Mouse (Mus musculus): Measurements from ENCODE around the gene Gemin2. TPM values are rescaled to one million over a fixed set of nuclear protein-coding genes. Genes with fewer than 3 reads are reported as not detected.

Gene Gemin2
- total RNA-seq, 1 experiment = 24.5 TPM

DNA sequence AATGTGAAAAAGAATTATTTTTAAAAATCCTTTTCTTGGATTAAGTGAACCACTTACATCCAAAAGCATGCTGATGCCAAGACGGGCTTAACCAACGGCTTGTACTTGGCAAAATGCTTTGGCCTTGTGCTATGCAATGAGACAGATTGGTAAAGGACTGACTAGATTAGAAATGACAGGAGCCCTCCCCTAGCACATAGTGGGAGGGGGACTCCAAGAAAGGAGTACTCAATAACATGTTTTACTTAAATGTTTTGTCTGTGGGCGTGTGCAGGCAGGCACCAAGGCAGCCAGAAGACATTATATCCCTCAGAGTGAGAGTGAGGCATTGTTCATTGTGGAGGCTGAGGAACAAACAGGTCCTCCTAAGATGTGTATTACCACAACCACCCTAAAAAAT, 60.9 kb downstream of the Gemin2 start:
- Histone ChIP-seq H3K4me1 (ENCODE audit: control insufficient read depth in 2 of 2, insufficient read depth in 2 of 2, low read length in 2 of 2, poor library complexity in 1 of 2) (no peaks in the 10 kb centered on the region), H3K36me3 (ENCODE audit: control insufficient read depth, insufficient read depth, low read length, poor library complexity, severe bottlenecking) (peaks cover 30% of the 10 kb centered on the region), H3K4me3 (ENCODE audit: insufficient read depth in 1 of 2, low read depth in 1 of 2, low read length in 2 of 2, poor library complexity in 1 of 2, severe bottlenecking in 1 of 2) (no peak overlapping the region), H3K9me3 (ENCODE audit: control insufficient read depth, insufficient read depth, low read depth, low read length) (no peaks in the 10 kb centered on the region), H3K27ac (ENCODE audit: insufficient read depth, low read depth, low read length, poor library complexity, severe bottlenecking) (no peak overlapping the region), H3K9ac (ENCODE audit: insufficient read depth, low read depth, low read length, poor library complexity, severe bottlenecking) (no peak overlapping the region)
- DNase-seq (ENCODE audit: low read depth, low spot score) = no peak
- in situ Hi-C loops (cut with MboI; ENCODE audit: low sequenced_read_pairs in 2 of 2, unreplicated experiment in 2 of 2) = no loop called here
- TF ChIP-seq MAFK (IDR thresholded peaks at IDR 0.05; ENCODE audit: insufficient read depth, low read depth, low read length) (no peak), ZC3H11A (IDR thresholded peaks at IDR 0.05; ENCODE audit: borderline replicate concordance, low read depth, low read length) (no peak), CHD2 (IDR thresholded peaks at IDR 0.05; ENCODE audit: low read depth, low read length) (no peak), HCFC1 (IDR thresholded peaks at IDR 0.05; ENCODE audit: borderline replicate concordance, insufficient read depth, low read length) (no peak), ZNF384 (IDR thresholded peaks at IDR 0.05; ENCODE audit: low read depth, low read length) (no peak)

DNA sequence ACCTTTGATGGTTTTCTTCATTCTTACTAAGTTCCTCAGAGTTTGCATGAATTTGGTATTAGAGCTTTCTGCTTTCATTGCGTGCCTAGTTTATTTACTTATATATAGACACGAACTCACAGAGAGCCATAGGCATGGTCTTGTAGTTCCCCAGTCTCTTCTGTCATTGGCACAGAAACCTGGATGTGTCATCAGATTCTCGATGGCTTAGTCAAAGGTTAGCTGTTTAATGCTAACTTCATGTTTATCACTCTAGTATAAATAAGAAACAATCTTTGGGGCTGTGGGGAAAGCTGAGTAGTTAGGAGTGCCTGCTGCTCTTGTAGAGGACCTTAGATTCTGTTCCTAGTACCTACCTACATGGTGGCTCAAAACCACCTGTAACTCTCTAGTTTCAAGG, 63.8 kb downstream of the Gemin2 start:
- H3K9ac ChIP-seq (ENCODE audit: insufficient read depth, low read depth, low read length, poor library complexity, severe bottlenecking) = no peak overlapping the region
- H3K4me3 ChIP-seq (ENCODE audit: insufficient read depth in 1 of 2, low read depth in 1 of 2, low read length in 2 of 2, poor library complexity in 1 of 2, severe bottlenecking in 1 of 2) = no peak overlapping the region
- no peaks in the 10 kb centered on the region for H3K9me3 ChIP-seq (ENCODE audit: control insufficient read depth, insufficient read depth, low read depth, low read length)
- DNase-seq (ENCODE audit: low read depth, low spot score) = no peak
- H3K4me1 ChIP-seq (ENCODE audit: control insufficient read depth in 2 of 2, insufficient read depth in 2 of 2, low read length in 2 of 2, poor library complexity in 1 of 2) = peaks cover 0 to 2% of the 10 kb centered on the region in 2 experiments; a peak in 1 of 4 replicates
- peaks cover 9% of the 10 kb centered on the region for H3K36me3 ChIP-seq (ENCODE audit: control insufficient read depth, insufficient read depth, low read length, poor library complexity, severe bottlenecking)
- no peak overlapping the region for H3K27ac ChIP-seq (ENCODE audit: insufficient read depth, low read depth, low read length, poor library complexity, severe bottlenecking)
- in situ Hi-C loops (cut with MboI; ENCODE audit: low sequenced_read_pairs in 2 of 2, unreplicated experiment in 2 of 2) = no loop called here
- TF ChIP-seq HCFC1 (IDR thresholded peaks at IDR 0.05; ENCODE audit: borderline replicate concordance, insufficient read depth, low read length) (no peak), ZC3H11A (IDR thresholded peaks at IDR 0.05; ENCODE audit: borderline replicate concordance, low read depth, low read length) (no peak), MAFK (IDR thresholded peaks at IDR 0.05; ENCODE audit: insufficient read depth, low read depth, low read length) (no peak), ZNF384 (IDR thresholded peaks at IDR 0.05; ENCODE audit: low read depth, low read length) (no peak), CHD2 (IDR thresholded peaks at IDR 0.05; ENCODE audit: low read depth, low read length) (no peak)

DNA sequence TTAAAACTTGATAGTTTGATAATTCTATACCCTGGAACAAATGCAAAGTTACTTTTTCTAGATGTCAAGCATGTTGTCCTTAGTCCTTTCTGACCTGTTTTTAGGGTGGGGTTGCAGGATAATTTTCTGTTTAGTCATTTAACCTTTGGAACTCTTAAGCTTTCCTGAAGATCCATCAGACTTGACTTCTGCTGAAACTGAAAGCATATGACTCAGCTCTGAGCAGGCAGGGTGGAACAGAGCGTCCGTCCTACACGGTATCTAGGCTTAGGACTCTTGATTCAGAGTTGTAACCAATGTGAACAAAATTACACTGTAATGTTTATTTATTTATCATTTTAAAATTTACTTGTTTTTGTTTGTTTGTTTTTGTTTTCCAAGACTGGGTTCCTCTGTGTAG, 64.7 kb downstream of the Gemin2 start:
- Histone ChIP-seq H3K9me3 (ENCODE audit: control insufficient read depth, insufficient read depth, low read depth, low read length) (no peaks in the 10 kb centered on the region), H3K36me3 (ENCODE audit: control insufficient read depth, insufficient read depth, low read length, poor library complexity, severe bottlenecking) (peaks cover 3% of the 10 kb centered on the region; the same call in 1 of the 2 replicates), H3K4me3 (ENCODE audit: insufficient read depth in 1 of 2, low read depth in 1 of 2, low read length in 2 of 2, poor library complexity in 1 of 2, severe bottlenecking in 1 of 2) (no peak overlapping the region), H3K4me1 (ENCODE audit: control insufficient read depth in 2 of 2, insufficient read depth in 2 of 2, low read length in 2 of 2, poor library complexity in 1 of 2) (peaks cover 0 to 2% of the 10 kb centered on the region in 2 experiments; a peak in 1 of 4 replicates), H3K9ac (ENCODE audit: insufficient read depth, low read depth, low read length, poor library complexity, severe bottlenecking) (no peak overlapping the region), H3K27ac (ENCODE audit: insufficient read depth, low read depth, low read length, poor library complexity, severe bottlenecking) (no peak overlapping the region)
- no peak for DNase-seq (ENCODE audit: low read depth, low spot score)
- no peak for TF ChIP-seq ZNF384 (IDR thresholded peaks at IDR 0.05; ENCODE audit: low read depth, low read length)
- no peak for TF ChIP-seq MAFK (IDR thresholded peaks at IDR 0.05; ENCODE audit: insufficient read depth, low read depth, low read length)
- TF ChIP-seq CHD2 (IDR thresholded peaks at IDR 0.05; ENCODE audit: low read depth, low read length) = no peak
- no peak for TF ChIP-seq ZC3H11A (IDR thresholded peaks at IDR 0.05; ENCODE audit: borderline replicate concordance, low read depth, low read length)
- no peak for TF ChIP-seq HCFC1 (IDR thresholded peaks at IDR 0.05; ENCODE audit: borderline replicate concordance, insufficient read depth, low read length)
- in situ Hi-C loops (cut with MboI; ENCODE audit: low sequenced_read_pairs in 2 of 2, unreplicated experiment in 2 of 2) = no loop called here

Other genes with a start within 250 kb of the Gemin2 start
- 30.5 and 37.7 TPM in 2 replicates for gene Sec23a, start 1.4 kb upstream of the Gemin2 start, total RNA-seq (2012; rRNA removed)
- 35.8 and 44.1 TPM in 2 replicates for gene Trappc6b, start 48.1 kb downstream of the Gemin2 start, total RNA-seq (2012; rRNA removed)
- gene Pnn, start 53.5 kb downstream of the Gemin2 start, total RNA-seq (2012; rRNA removed) = 46.4 and 54.1 TPM in 2 replicates
- gene Mia2, start 82.4 kb downstream of the Gemin2 start, total RNA-seq (2012; rRNA removed) = 45.8 and 50.0 TPM in 2 replicates
- 41.5 and 47.4 TPM in 2 replicates for gene Fbxo33, start 206.3 kb downstream of the Gemin2 start, total RNA-seq (2012; rRNA removed)